Mouse (Mus musculus) C2C12 (cell line): ENCODE data around the gene Krt7. TPM values are rescaled to one million over a fixed set of nuclear protein-coding genes. Genes with fewer than 3 reads are reported as not detected.

ENCODE experiments used
- H3K27me3 ChIP-seq: one replicate; pipeline ENCODE4 v1.6.1; 2011; ENCODE audit not compliant: control insufficient read depth, insufficient read depth, insufficient read length
- H3K36me3 ChIP-seq: one replicate; pipeline ENCODE4 v1.6.1; 2011; ENCODE audit not compliant: control insufficient read depth, insufficient read depth
- H3K4me3 ChIP-seq: one replicate; pipeline ENCODE4 v1.5.1; 2011; ENCODE audit warnings: mild to moderate bottlenecking, control low read depth; ENCODE audit not compliant: poor library complexity, insufficient read depth, severe bottlenecking
- H3K79me2 ChIP-seq: one replicate; pipeline ENCODE4 v1.6.1; 2011; ENCODE audit not compliant: control insufficient read depth, insufficient read depth
- H3K79me3 ChIP-seq: one replicate; pipeline ENCODE4 v1.6.1; 2011; ENCODE audit warnings: low read depth, control low read depth
- H3ac ChIP-seq: one replicate; pipeline ENCODE3; 2011; ENCODE audit warnings: low read depth; ENCODE audit not compliant: control insufficient read depth, insufficient read length
- CEBPB ChIP-seq: IDR thresholded peaks from one replicate; pipeline ENCODE4 v1.6.1; 2011; ENCODE audit warnings: low read depth, mild to moderate bottlenecking, control low read depth, moderate library complexity
- CTCF ChIP-seq: IDR thresholded peaks from one replicate; pipeline ENCODE4 v1.5.1; 2011; ENCODE audit not compliant: control insufficient read depth, insufficient read depth, insufficient read length
- FOSL1 ChIP-seq: IDR thresholded peaks from one replicate; pipeline ENCODE4 v1.8.0; 2011; ENCODE audit warnings: mild to moderate bottlenecking, low read length; ENCODE audit not compliant: poor library complexity, insufficient read depth, severe bottlenecking
- MAX ChIP-seq: IDR thresholded peaks from one replicate; pipeline ENCODE4 v1.6.1; 2011; ENCODE audit warnings: mild to moderate bottlenecking, control low read depth
- MYOD1 ChIP-seq: IDR thresholded peaks from one replicate; pipeline ENCODE4 v1.6.1; 2011; ENCODE audit warnings: low read depth; ENCODE audit not compliant: control insufficient read depth, insufficient read length
- MYOG ChIP-seq: IDR thresholded peaks from one replicate; pipeline ENCODE4 v1.6.1; 2011; ENCODE audit not compliant: control insufficient read depth, insufficient read length; ENCODE audit errors: extremely low read depth
- USF1 ChIP-seq: IDR thresholded peaks from one replicate; pipeline ENCODE4 v1.6.1; 2011; ENCODE audit warnings: low read depth, mild to moderate bottlenecking, control low read depth, moderate library complexity
- polyA plus RNA-seq: library from polyadenylated mRNA; unstranded; fragments of >200 nt; fragmentation: generic; extraction: Trizol; gene quantifications from one replicate; pipeline ENCODE4 v1.2.1, GENCODE M21; 2012; ENCODE audit warnings: missing spikeins

Krt7 gene
- polyA plus RNA-seq, 1 experiment, result 0.04 TPM

DNA sequence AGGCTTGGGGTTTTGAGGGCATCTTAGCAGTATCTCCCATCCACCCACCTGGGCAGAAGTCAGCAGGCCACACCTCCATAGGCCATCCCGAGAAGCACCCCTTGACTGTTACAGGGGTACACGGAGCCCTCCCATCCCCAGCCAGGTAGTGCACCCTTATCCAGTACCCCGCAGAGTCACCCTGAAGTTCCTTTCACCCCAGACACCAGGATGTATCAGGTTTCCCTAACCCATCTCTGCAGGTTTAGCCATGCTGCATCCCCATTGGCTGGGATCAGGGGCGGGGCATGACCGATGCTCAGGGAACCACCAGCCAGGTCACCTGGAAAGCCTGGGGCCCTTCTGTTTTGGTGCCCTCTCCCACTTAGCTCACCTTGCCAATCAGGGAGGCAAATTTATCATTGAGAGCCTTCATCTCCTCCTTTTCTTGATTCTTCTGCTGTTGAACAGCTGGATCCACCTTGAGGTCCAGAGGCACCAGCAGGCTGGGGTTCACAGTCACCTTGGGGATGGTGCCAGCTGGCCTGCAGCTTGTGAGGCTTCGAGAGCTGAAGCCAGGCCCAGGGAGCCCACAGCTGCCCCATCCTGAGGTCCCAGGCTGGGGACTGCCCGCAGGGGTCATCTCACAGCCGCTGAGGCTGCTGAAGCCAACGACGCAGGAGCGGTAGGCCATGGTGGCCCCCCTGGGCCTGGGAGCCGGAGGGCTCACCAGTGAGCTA is 41.3 kb upstream of the Krt7 start:
- TF ChIP-seq MYOD1 (no peak), MAX (peak; percentile 14)
- H3K36me3 ChIP-seq, result peaks cover 3% of the 10 kb centered on the region
- H3K27me3 ChIP-seq, result no peaks in the 10 kb centered on the region
- no peaks in the 10 kb centered on the region for H3K79me2 ChIP-seq
- peak overlapping the region; percentile 7 for H3K4me3 ChIP-seq
- no peaks in the 10 kb centered on the region for H3K79me3 ChIP-seq
- H3ac ChIP-seq, result peak overlapping the region; percentile 47

DNA sequence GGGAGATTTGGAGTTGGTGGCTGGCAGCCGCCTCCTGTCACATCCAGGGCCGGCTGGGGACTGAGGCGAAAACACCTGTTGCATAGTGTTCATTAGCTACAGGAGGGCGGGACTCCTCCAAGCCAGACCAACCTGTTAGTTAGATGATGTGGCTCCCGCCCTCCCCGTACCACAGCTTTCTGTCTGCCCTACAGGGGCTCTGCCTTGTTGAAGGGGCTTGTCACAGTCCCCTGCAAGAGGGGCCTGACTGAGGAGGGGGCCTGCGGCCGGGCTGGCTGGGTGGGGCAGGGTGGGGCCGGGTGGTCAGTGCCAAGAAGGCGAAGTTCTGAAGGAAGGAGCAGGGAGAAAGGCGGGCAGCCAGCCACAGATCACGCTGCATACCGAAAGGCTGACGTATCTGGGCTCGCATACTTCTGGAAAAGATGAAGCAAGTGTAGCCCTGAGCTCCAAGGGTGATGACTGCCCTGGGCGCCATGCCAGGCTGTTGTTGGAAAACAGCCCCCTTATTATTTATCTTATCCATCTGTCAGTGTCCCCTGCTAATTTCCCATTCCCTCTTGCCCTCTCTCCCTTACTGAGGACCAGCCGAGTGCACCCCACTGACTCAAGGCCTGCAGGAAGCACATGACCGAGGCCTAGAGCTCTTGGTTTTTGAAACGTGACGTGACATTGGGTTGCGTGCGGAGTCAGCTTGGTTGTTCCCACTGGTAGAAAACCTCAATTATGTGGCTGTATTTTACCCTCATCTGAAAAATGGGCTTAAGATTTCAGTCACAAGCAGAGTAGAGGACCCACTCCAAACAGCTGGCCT is 40.5 kb upstream of the Krt7 start, which contains the start of gene Krt80:
TSS of gene Krt80 (minus strand) at position 62 of the 811 bp plus-strand sequence.
- Histone ChIP-seq H3K4me3 (peak within 1 kb of the TSS; percentile 7), H3ac (peak within 1 kb of the TSS; percentile 47), H3K79me2 (no peaks in the 10 kb centered on the region), H3K79me3 (no peaks in the 10 kb centered on the region), H3K27me3 (no peaks in the 10 kb centered on the region), H3K36me3 (no peaks in the 10 kb centered on the region)
- peak; percentile 87 for TF ChIP-seq MAX
- TF ChIP-seq MYOG, result no peak
- TF ChIP-seq CEBPB, result peak; percentile 94
- TF ChIP-seq FOSL1, result no peak
- TF ChIP-seq CTCF, result no peak
- TF ChIP-seq MYOD1, result peak; percentile 72
- peak; percentile 86 for TF ChIP-seq USF1

DNA sequence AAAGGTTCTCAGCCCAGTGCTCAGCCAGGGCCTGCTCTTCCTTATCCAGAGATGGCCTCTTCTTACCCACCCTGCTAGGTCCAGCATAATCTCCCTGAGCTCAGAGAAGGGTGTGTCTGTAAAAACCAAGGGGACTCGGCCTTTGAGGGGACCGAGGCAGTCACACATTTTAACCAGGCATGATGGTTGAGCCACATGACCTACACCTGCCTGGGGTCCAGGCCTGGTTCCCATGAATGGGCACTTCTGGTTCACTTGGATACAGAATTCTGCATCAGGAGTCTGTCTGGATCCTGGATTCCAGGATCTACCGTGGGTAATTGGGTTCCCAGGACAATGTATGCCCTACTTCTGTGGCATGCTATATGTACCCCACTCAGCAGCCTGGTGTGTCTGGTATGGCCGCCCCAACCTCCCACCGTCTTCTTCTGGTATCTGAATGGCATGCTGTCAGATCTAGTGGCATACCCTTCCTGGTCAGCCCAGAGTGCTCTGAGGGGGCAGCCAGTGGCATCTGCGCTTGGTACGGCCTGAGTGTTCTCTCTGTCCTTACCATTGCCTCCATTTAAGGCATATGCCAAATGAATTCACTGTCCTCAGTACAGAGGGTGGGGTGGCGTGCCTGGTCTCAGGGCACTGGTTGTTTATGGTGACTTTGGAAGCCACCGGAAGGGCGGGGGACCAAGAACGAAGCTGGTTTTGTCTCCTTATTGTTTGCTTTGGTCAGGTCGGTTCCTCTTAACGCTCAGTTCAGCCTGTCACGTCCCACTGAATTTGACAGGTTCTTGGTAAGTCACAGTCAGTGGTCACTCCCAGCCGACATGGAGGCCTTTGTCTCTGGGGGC is 39.5 kb upstream of the Krt7 start:
- no peaks in the 10 kb centered on the region for H3K36me3 ChIP-seq

DNA sequence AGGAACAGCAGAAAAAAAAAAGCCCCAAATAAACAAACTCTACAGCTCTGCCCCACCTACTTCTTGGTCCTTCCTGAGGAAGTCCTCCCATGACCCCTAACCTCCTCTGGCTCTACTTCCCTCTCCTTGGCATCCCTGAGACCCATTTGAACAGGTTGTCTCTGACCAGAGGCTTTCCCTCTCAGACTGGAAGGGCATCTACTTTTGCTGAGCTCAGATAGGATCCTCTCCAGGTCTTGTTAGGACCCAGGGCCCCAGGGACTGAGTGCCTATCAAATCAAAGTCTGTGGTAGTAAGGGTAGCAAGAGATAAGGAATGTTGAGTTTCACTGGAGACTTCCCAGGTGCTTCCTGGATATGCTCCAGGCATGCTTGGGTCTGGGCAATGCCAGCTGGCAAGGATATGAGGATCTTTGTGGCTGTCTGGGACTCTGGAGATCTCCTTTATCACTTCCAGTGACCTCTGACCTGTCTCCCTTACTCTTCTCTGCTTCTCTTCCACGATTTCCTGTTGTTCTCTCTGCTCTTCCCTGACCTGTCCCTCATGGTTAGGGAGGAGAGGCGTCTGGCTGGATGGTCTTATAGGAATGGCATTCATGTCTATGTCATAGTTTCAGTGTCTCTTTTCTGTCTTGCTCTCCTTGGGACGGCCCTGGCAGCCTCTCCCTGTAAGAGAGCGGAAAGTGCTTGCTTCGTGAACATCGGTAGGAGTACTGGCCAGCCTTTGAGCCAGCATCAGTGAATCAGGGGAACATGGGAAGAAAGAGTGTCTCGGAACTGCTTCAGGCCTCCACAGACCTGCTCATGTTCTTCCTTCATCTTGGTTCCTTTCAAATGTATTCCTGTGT is 38.5 kb upstream of the Krt7 start:
- Histone ChIP-seq H3K79me2 (no peaks in the 10 kb centered on the region), H3K4me3 (no peak overlapping the region), H3K36me3 (no peaks in the 10 kb centered on the region), H3ac (no peak overlapping the region), H3K27me3 (no peaks in the 10 kb centered on the region), H3K79me3 (no peaks in the 10 kb centered on the region)
- no peak for TF ChIP-seq FOSL1
- TF ChIP-seq CEBPB, result no peak
- no peak for TF ChIP-seq USF1
- no peak for TF ChIP-seq MAX
- no peak for TF ChIP-seq MYOD1
- no peak for TF ChIP-seq MYOG

More for the DNA sequence above, 39.5 kb upstream of the Krt7 start:
- Histone ChIP-seq H3K27me3 (no peaks in the 10 kb centered on the region), H3K79me3 (no peaks in the 10 kb centered on the region), H3ac (no peak overlapping the region), H3K4me3 (no peak overlapping the region), H3K79me2 (no peaks in the 10 kb centered on the region)
- TF ChIP-seq MYOD1 (no peak), CTCF (no peak), FOSL1 (no peak), USF1 (no peak), CEBPB (no peak), MAX (no peak), MYOG (no peak)

GRCm38 (mm10) chr15:101373286-101373898 is 37.5 kb upstream of the Krt7 start:
- TF ChIP-seq CTCF, result no peak
- TF ChIP-seq MYOD1, result no peak
- TF ChIP-seq MAX, result no peak
- TF ChIP-seq USF1, result no peak
- no peak for TF ChIP-seq CEBPB
- no peak for TF ChIP-seq FOSL1
- no peak for TF ChIP-seq MYOG
- H3K36me3 ChIP-seq, result no peaks in the 10 kb centered on the region
- H3K79me2 ChIP-seq, result no peaks in the 10 kb centered on the region
- H3K4me3 ChIP-seq, result no peak overlapping the region
- H3K27me3 ChIP-seq, result no peaks in the 10 kb centered on the region
- no peak overlapping the region for H3ac ChIP-seq
- no peaks in the 10 kb centered on the region for H3K79me3 ChIP-seq
